Mouse (Mus musculus) stomach, postnatal 0 days (tissue): ENCODE measurements around the gene Arhgap8.

Experiments used
- CTCF ChIP-seq: IDR thresholded peaks from 2 replicates; pipeline ENCODE4 v1.5.1; 2016; ENCODE audit warnings: antibody characterized with exemption, low read depth, mild to moderate bottlenecking, moderate library complexity
- EP300 ChIP-seq: optimal IDR thresholded peaks from 2 replicates; pipeline ENCODE3; 2016; ENCODE audit warnings: antibody characterized with exemption

GRCm38 (mm10) chr15:84817589-84817988 is 97.7 kb downstream of the Arhgap8 start:
- TF ChIP-seq CTCF (no peak), EP300 (no peak)
